Comparison of ENCODE assay signal across 8 mouse cellular contexts in genomic region chr19:10869241-10869885, GRCm38 (mm10). TPM values are rescaled to one million over a fixed set of nuclear protein-coding genes. Genes with fewer than 3 reads are reported as not detected.
DNase-seq lines count a peak whose midpoint lies in the region; ATAC-seq lines count a peak whose summit lies in the region.

No protein-coding gene starts in this region.

- peak overlapping the region; percentile 77 for H3K4me3 ChIP-seq in intestine, embryonic 15.5 days (replicated peaks)

- peaks cover 31% of the 10 kb centered on the region for H3K36me3 ChIP-seq in intestine, embryonic 15.5 days

- H3K9ac ChIP-seq in intestine, embryonic 15.5 days = peak overlapping the region; percentile 86

- H3K27me3 ChIP-seq in intestine, embryonic 15.5 days (replicated peaks) = no peaks in the 10 kb centered on the region

- under 1% methylated on average over 43 of the region's 43 CpGs for WGBS in intestine, embryonic 15.5 days

- H3K27ac ChIP-seq in intestine, embryonic 15.5 days = peak overlapping the region; percentile 76; the same call in 1 of the 2 replicates

- no peaks in the 10 kb centered on the region for H3K9me3 ChIP-seq in intestine, embryonic 15.5 days

- intact Hi-C loops in left cerebral cortex, postnatal 10 days (cut with DNase I) = loop anchor here (5.0 kb wide), 1 partner anchor 157 kb away; no protein-coding TSS in a partner anchor

- DNase-seq in adrenal gland, postnatal 14 days = peak; percentile 86
- DNase-seq in embryo, embryonic 11 days = peak; percentile 95
- DNase-seq in gastrocnemius, postnatal 4 days (ENCODE audit: low spot score in 2 of 2) = peak; percentile 70 to 81
- peak; percentile 71 to 89 for DNase-seq in left cerebral cortex, postnatal 10 days (ENCODE audit: extremely low spot score in 1 of 2, low spot score in 2 of 2)
- peak; percentile 90 for DNase-seq in right cerebral cortex, postnatal 25 days
- DNase-seq in spleen, adult 12 weeks (ENCODE audit: low spot score) = no peak

- peak; percentile 95 for ATAC-seq in intestine, embryonic 15.5 days
- peak; percentile 76 for ATAC-seq in megakaryocyte progenitor cell, adult 5-6 weeks (replicated peaks; ENCODE audit: poor library complexity)

- peak overlapping the region; percentile 85 for H3K4me2 ChIP-seq in intestine, embryonic 15.5 days (replicated peaks)

- peaks cover 14% of the 10 kb centered on the region for H3K4me1 ChIP-seq in intestine, embryonic 15.5 days (replicated peaks)

RNA-seq across cellular contexts. Expression of gene Tmem132a, which starts 0.4 kb away (rescaled TPM):
- total RNA-seq in adrenal gland, postnatal 14 days (2021) = 19.6 and 20.2 TPM in 2 replicates
- 10 to 100 TPM; 47.1 to 56.1 TPM for total RNA-seq in gastrocnemius, postnatal 4 days (2021)
- polyA plus RNA-seq in intestine, embryonic 15.5 days (2015; fragmentation: Nextera tagmentation; extraction: Ambion mirVana) = 37.7 TPM in 2 replicates
- total RNA-seq in left cerebral cortex, postnatal 10 days (2021) = 100 to 1,000 TPM; 272 to 282 TPM
- 0.17 TPM in 1 of 2 replicates, not detected in the other for total RNA-seq in megakaryocyte progenitor cell, adult 5-6 weeks (2015)
- 0.30 TPM in 1 of 2 replicates, not detected in the other for total RNA-seq in megakaryocyte progenitor cell, adult 5-6 weeks (2017)

RNA-seq across cellular contexts. Expression of gene Tmem109, which starts 12.4 kb away (rescaled TPM):
- total RNA-seq in adrenal gland, postnatal 14 days (2021) = 92.7 and 101 TPM in 2 replicates
- 100 to 1,000 TPM; 191 to 193 TPM for total RNA-seq in gastrocnemius, postnatal 4 days (2021)
- 75.4 and 80.6 TPM in 2 replicates for polyA plus RNA-seq in intestine, embryonic 15.5 days (2015; fragmentation: Nextera tagmentation; extraction: Ambion mirVana)
- 10 to 100 TPM; 38.3 to 43.9 TPM for total RNA-seq in left cerebral cortex, postnatal 10 days (2021)
- total RNA-seq in megakaryocyte progenitor cell, adult 5-6 weeks (2015) = 14.9 and 16.5 TPM in 2 replicates
- 13.2 and 17.8 TPM in 2 replicates for total RNA-seq in megakaryocyte progenitor cell, adult 5-6 weeks (2017)

RNA-seq across cellular contexts. Expression of gene Prpf19, which starts 25.7 kb away (rescaled TPM):
- total RNA-seq in adrenal gland, postnatal 14 days (2021) = 125 and 126 TPM in 2 replicates
- 100 to 1,000 TPM; 313 to 325 TPM for total RNA-seq in gastrocnemius, postnatal 4 days (2021)
- 35.8 and 39.2 TPM in 2 replicates for polyA plus RNA-seq in intestine, embryonic 15.5 days (2015; fragmentation: Nextera tagmentation; extraction: Ambion mirVana)
- 100 to 1,000 TPM; 198 to 199 TPM for total RNA-seq in left cerebral cortex, postnatal 10 days (2021)
- total RNA-seq in megakaryocyte progenitor cell, adult 5-6 weeks (2015) = 70.5 and 77.5 TPM in 2 replicates
- 159 and 191 TPM in 2 replicates for total RNA-seq in megakaryocyte progenitor cell, adult 5-6 weeks (2017)

RNA-seq across cellular contexts. Expression of gene Slc15a3, which starts 29.8 kb away (rescaled TPM):
- 2.0 and 2.6 TPM in 2 replicates for total RNA-seq in adrenal gland, postnatal 14 days (2021)
- 1 to 10 TPM; 1.5 TPM for total RNA-seq in gastrocnemius, postnatal 4 days (2021)
- 0.30 and 0.65 TPM in 2 replicates for polyA plus RNA-seq in intestine, embryonic 15.5 days (2015; fragmentation: Nextera tagmentation; extraction: Ambion mirVana)
- 1 to 10 TPM; 1.1 to 1.6 TPM for total RNA-seq in left cerebral cortex, postnatal 10 days (2021)
- total RNA-seq in megakaryocyte progenitor cell, adult 5-6 weeks (2015) = 0.57 and 0.85 TPM in 2 replicates
- total RNA-seq in megakaryocyte progenitor cell, adult 5-6 weeks (2017) = 0.37 and 1.5 TPM in 2 replicates

RNA-seq across cellular contexts. Expression of gene Cd6, which starts 39.5 kb away (rescaled TPM):
- 0.41 and 5.2 TPM in 2 replicates for total RNA-seq in adrenal gland, postnatal 14 days (2021)
- total RNA-seq in gastrocnemius, postnatal 4 days (2021) = under 1 TPM; 0.21 to 0.32 TPM
- 0.19 and 0.57 TPM in 2 replicates for polyA plus RNA-seq in intestine, embryonic 15.5 days (2015; fragmentation: Nextera tagmentation; extraction: Ambion mirVana)
- under 1 TPM; 0.19 to 0.20 TPM for total RNA-seq in left cerebral cortex, postnatal 10 days (2021)
- total RNA-seq in megakaryocyte progenitor cell, adult 5-6 weeks (2015) = 0.46 and 0.69 TPM in 2 replicates
- 1.3 and 1.4 TPM in 2 replicates for total RNA-seq in megakaryocyte progenitor cell, adult 5-6 weeks (2017)

Comparison
In these comparisons a context has a peak if more than half of its experiments do, and no peak if none do; other contexts are left out.
1. RNA of gene Tmem132a, which starts 0.4 kb away (total RNA-seq): 272 to 282 TPM in left cerebral cortex, postnatal 10 days, 47.1 to 56.1 TPM in gastrocnemius, postnatal 4 days and 19.6 to 20.2 TPM in adrenal gland, postnatal 14 days; 0.17 to 0.30 TPM in megakaryocyte progenitor cell, adult 5-6 weeks; every median in the first group is over 10 times any median in the second.